Mouse (Mus musculus): Measurements from ENCODE around the gene Adamtsl3.

Adamtsl3 gene

DNA sequence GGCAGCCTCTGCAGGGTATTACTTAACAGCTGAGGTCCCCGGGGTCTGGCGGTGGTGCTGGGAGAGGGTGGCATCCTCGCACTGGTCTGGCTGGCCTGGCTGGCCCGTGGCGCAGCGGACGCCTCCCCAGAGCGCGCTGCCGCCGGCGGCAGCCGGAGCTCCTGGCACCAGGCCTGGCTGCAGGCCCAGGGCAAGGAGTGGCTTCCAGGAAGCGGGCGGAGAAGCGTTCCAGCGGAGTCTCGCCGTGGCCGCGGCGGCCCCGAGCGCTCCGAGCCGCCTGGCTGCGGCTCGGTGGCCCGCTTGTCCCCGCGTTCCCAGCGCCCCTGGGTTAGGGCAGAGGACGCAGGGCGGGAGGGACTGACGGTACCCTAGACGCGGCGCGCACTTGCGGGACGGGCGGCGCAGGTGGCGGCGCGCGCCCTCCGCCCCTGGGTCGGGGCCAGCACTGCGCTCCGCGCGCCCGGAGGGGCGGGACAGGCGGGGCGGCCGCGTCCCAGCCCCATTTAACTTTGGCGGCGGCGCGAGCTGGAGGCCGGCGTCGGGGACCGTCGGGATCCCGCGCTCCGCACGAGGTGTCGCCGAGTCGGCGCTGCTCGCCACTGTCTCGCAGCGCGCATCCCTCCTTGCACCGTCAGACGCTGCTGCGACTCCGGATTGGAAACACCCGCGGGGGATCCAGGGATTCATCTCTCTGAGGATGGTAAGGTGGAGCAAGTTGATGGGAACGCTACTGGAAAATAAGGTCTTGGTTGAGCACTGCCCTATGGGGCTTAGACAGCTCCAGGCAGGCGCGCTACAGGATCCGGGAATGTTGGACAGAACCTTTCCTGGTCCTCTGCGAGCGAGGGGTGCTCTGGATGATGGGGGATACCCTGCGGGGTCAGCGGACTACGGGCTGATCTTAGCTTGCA is at the start of gene Adamtsl3:
Adamtsl3 (plus strand) TSS at position 484 of the 911 bp plus-strand sequence.
- no peak for TF ChIP-seq GATA4 (IDR thresholded peaks at IDR 0.05; ENCODE audit: insufficient replicate concordance, low read length)

DNA sequence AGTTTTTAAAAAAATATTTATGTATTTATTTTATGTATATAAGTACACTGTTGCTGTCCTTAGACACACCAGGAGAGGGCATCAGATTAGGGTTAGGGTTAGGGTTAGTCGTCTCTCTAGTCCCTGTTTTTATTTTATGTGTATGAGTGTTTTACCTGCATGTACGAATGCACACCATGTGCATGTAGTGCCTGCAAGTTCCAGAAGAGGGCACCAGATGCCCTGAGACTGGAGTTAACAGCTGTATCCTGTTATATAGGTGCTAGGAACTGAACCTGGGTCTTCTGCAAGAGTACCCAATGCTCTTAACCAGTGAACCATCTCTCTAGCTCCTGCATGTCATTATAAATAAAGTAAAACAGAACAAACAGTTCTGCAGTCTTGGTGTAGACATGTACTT is 48.3 kb upstream of the Adamtsl3 start:
- no peak for TF ChIP-seq GATA4 (IDR thresholded peaks at IDR 0.05; ENCODE audit: insufficient replicate concordance, low read length)

DNA sequence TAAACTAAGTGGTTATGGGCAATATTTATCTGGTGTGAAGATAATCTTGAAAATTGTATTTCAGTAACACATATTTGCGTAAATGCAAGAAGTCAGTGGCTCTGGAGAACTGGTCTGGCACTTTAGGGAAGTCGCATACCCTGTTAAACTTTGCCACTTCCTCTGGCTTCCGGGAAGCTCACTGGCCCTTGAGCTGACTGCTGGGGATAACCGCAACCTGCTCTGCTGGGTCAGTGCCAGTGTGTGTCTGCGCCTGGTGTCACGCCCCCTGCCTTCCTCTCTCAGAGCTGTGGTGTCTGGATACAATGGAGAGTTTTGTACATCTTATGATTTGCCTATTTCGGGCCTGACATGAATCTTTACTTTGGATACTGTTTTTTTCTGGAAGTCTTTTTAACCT is 42.1 kb upstream of the Adamtsl3 start:
- TF ChIP-seq GATA4 (IDR thresholded peaks at IDR 0.05; ENCODE audit: insufficient replicate concordance, low read length) = no peak

DNA sequence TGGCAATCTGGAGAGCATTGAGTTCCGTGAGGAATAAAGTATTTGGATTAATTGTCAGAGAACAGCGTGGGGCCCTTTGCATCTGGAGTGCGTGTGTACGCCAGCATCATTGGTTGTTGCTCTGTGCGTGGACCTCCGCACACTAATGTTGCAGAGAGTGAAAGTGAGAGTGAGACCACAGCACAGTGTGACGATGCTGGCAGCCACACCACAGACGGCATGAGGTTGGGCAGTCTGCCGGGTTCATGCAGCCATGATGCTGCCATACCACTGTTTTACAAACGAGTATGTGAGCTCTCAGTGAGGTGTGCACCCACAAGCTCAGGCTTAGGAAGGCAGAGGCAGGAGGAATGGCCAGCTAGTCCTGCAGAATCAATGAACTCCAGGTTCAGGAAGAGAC is 41.4 kb upstream of the Adamtsl3 start:
- no peak for TF ChIP-seq GATA4 (IDR thresholded peaks at IDR 0.05; ENCODE audit: insufficient replicate concordance, low read length)

DNA sequence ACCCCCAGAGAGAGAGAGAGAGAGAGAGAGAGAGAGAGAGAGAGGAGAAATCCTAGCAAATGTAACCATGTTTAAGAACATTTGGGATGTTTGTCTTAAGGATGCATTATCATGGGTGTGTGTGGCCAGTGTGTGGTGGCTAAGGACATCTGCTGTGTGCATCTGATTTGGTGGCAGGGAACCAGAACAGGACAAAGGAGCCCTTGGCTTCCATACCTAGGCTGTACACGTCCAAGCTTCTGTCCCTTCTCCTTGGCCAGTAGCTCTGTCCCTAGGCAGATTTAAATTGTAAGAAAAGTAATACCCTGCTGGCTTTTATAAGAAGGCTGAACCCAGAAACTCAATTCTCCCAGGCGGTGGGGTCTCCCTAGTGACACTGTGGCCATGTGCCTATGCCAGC is 40.9 kb upstream of the Adamtsl3 start:
- TF ChIP-seq GATA4 (IDR thresholded peaks at IDR 0.05; ENCODE audit: insufficient replicate concordance, low read length) = no peak

DNA sequence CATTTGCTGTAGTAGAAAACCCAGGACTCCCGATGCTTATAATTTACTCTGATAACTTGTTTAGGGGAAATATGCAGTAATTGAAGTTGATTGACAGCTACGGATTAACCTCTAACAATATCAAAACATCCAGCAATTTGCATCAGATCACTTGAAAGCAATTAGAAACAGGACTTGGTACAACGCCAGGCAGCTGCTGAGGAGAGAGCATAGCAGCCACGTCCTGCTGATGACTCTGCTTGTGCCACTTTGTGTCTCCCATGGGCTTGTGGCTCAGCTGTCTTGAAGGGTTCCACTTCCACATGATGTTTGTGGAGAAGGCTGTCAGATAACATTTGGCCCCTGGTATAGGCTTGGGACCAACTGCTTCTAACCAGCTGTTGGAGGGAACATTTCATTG is 27.1 kb upstream of the Adamtsl3 start:
- no peak for TF ChIP-seq GATA4 (IDR thresholded peaks at IDR 0.05; ENCODE audit: insufficient replicate concordance, low read length)

DNA sequence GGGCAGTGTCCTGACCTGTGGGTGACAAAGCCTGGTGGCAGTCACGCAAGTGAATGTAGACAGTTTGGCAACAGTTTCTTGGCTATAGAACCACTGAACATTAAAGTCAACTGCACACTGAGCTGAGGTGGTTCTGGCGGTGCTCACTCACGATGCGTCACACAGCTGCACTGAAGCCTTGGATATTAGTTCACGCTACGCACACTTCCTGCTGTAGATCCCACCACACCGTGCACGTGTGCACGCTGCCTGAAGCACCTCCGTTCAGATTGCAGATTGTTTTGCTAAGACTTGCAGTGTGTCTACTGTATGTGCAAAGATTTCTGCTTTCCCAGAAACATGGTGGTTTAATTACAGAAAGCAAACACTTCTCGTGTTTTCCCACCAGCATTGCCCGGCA is 17.0 kb upstream of the Adamtsl3 start:
- no peak for TF ChIP-seq GATA4 (IDR thresholded peaks at IDR 0.05; ENCODE audit: insufficient replicate concordance, low read length)

DNA sequence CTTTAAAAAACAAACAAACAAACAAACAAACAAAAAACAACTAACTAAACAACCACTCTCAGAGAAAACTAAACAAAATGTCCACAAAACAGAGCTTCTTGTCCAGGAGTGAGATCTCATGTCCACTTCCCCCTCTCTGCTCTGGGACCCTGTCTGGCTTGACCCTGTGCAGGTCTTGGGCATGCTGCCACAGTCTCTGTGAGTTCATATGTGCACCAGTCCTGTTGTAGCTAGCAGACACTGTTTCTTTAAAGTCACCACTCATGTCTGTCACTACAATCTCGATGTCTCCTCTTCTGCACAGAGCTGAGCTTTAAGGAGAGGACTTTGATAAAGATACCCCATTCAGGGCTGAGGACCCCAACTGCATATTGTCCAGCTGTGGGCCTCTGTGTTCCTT is 8.9 kb upstream of the Adamtsl3 start:
- no peak for TF ChIP-seq GATA4 (IDR thresholded peaks at IDR 0.05; ENCODE audit: insufficient replicate concordance, low read length)

DNA sequence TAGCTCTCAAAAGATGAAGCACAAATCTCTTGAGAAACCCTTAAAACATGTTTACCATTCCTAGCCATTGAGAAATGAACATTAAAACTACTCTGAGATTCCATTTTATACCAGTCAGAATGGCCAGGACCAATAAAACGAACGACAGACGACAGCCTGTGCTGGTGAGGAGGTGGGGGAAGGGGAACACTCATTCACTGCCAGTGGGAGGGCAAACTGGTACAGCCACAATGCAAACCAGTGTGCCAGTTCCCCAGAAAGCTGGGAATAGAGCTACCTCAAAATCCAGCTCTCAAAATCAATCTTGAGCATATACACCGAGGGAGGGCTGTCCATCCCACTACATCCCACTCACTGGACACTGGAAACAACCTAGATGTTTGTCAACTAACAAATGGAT is 8.3 kb upstream of the Adamtsl3 start:
- no peak for TF ChIP-seq GATA4 (IDR thresholded peaks at IDR 0.05; ENCODE audit: insufficient replicate concordance, low read length)

DNA sequence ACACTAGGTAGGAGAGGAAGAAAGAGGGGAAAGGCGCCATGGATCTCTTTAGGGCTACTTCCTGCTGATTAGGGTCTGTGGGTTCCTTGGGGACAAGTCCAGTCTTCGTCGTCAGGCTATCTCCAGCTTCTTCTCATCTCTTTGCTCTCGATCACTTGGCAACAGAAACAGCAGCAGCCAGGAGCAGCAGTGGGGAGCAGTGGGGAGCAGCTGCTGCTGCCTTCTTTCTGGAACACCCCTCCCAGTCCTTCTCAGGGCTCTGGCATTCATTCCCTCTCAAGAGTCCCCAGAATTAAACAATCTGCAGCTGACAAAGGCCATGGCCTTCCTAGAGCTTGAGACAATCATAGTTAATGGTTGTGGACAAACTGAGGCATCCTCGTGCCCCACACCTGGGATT is 7.6 kb upstream of the Adamtsl3 start:
- no peak for TF ChIP-seq GATA4 (IDR thresholded peaks at IDR 0.05; ENCODE audit: insufficient replicate concordance, low read length)

DNA sequence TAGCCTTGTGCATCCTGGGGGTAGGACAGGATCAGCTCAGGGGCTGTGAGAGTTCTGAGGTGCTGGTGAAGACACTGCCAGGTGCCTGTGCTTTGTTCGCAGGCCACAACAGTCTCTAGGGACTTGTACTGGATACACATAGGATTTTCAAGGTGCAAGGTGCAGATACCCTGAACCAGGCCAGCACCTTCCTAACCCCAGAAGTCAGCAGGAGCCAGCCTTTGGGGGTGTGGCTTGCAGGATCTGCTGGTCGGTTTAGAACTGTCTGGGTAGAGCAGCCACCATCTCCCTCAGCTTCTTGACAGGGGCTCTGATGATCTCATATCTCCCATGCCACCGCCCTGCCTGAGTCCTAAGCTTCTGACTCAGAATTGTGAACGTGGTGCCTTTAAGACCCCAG is 5.7 kb upstream of the Adamtsl3 start:
- no peak for TF ChIP-seq GATA4 (IDR thresholded peaks at IDR 0.05; ENCODE audit: insufficient replicate concordance, low read length)

DNA sequence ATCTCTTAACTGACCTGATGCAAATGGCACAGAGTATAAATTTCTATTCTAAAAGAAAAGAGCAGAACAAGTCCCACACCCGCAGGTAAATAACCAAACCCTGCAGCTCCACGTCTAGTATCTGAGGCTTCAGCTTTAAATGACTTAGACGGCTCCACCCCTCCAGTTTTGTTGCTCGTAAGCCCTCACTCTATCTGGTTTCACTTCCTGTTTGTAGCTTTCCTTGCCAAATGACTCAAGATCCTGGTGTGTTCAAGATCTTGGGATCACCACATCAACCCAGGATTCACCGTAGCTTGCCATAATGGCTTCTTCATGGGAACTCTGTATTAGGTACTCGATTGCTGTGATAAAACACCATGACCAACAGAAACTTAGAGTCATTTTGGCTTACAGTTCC is 4.6 kb upstream of the Adamtsl3 start:
- TF ChIP-seq GATA4 (IDR thresholded peaks at IDR 0.05; ENCODE audit: insufficient replicate concordance, low read length) = no peak

DNA sequence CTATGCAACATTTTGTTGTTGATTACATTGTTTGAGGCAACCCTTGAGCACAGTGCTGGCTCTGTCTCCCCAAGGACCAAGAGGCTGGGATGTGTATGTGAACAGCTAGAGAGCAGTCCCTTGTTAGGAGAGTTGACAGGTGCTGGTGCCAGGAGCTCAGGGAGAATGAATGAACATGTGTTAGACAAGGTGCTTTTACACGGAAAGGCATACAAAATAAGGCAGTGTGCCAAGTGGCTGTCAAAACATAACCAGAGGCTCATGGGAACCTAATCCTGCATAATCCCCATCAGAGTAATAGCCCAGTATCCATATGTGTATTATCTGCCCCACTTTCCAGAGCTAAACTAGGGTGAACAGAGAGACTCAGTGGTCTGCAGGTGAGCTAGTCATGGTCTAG is 1.5 kb upstream of the Adamtsl3 start:
- TF ChIP-seq GATA4 (IDR thresholded peaks at IDR 0.05; ENCODE audit: insufficient replicate concordance, low read length) = no peak

DNA sequence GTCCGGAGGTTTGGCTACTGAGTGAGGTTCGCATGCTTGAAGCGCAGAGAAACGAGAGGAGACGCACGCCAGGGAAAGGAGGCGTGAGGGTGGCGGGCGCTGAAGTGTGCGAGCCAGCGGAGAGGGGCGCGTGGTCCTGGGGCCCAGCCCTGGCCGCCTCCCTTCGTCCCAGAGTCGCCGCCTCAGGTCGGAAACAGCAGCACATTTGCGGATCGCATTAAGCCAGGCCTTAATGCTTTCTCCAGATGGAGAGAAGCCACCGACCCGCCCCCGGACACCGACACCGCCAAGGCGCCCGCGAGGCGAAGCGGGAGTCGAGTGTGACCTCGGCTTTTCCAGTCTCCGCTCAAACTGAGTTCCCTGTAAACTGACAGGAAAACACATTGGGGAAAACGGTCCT is 638 bp downstream of the Adamtsl3 start:
- TF ChIP-seq GATA4 (IDR thresholded peaks at IDR 0.05; ENCODE audit: insufficient replicate concordance, low read length) = no peak

DNA sequence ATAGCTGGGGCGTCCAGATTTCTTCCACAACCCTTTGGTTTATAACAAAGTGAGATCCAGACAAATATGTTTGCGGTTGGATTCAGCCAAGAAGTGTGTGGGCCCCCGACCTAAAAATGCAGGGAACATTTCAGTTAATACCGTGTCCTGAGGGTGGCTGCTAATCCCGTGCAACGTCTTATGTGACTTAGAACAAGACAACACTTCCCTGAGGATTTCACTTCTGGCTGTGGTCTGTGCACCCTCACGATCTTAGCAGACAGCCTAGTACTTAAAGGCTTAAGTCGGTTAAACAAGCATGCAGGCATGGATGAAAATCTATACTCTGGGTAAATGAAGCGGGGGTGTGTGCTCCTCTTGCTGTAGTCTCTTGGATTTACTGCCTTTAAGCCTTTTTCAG is 2.6 kb downstream of the Adamtsl3 start:
- no peak for TF ChIP-seq GATA4 (IDR thresholded peaks at IDR 0.05; ENCODE audit: insufficient replicate concordance, low read length)

DNA sequence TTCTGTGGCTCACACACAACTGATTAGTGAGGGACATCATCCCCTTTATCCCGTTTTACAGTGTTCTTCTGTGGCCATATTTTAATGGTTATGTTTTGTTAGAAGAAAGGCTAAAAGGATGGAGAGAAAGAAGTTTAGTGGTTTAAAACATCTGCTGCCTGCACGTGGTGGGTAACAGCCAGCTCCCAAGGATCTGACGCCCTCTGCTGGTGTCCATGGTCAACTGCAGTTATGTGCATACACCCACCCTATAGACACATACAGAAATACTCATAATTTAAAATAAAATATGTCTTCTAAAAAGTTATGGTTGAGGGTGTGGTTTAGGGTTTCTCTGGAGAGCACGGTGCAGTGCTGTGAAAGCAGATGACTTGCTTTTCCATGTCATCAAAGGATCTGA is 3.0 kb downstream of the Adamtsl3 start:
- no peak for TF ChIP-seq GATA4 (IDR thresholded peaks at IDR 0.05; ENCODE audit: insufficient replicate concordance, low read length)

DNA sequence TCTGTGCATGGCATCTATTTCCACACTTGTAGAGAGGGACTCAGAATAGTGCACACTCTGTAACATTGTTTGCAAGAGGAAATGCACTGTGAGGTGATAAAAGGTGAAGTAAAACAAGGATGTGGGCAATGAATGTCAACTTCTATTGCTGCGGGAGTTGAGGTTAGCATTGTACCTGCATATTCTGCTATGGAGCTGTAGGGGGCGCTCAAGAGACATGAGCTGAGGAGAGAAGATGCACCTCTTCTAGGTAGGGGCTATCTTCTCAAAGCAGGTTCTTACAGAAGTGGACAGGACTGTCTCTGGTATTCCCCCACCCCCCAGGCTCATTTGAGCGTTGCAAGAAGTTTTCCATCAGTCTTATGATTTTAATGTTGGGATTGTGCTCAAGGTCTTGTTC is 3.7 kb downstream of the Adamtsl3 start:
- no peak for TF ChIP-seq GATA4 (IDR thresholded peaks at IDR 0.05; ENCODE audit: insufficient replicate concordance, low read length)

All from liver, adult (tissue).